Mouse (Mus musculus): ENCODE results near the gene Zc3h4. TPM values are rescaled to one million over a fixed set of nuclear protein-coding genes. Genes with fewer than 3 reads are reported as not detected.
"Not testable (repeated sequence)": the region's sequence is repeated elsewhere in the genome, so short reads cannot be mapped to it uniquely, and the experiment has no call there.

The Zc3h4 gene
- polyA plus RNA-seq, 1 experiment: 24.8 TPM

DNA sequence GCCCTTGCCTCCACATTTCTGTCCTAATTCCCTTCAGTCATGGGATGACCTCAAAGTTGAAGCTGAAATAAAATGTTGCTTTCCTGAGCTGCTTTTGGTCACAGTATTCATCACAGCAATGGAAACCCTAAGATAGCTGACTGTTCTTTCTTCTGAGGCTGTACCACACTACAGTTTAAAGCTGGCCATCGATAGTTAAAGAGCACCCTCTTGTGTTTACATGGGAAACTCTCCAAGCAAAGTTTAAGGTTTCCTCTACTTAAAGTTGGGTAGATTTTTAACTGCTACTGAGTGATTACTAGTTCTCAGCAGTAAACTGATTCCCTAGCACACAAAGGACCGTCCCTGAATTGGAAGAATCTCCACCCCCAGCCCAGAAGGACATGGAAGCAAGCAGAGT is 27.0 kb upstream of the Zc3h4 start:
- Histone ChIP-seq H3K4me2 (ENCODE audit: low read depth) (no peak overlapping the region), H3K36me3 (ENCODE audit: control insufficient read depth, insufficient read depth) (peaks cover 53% of the 10 kb centered on the region), H3ac (ENCODE audit: control insufficient read depth, insufficient read length) (no peak overlapping the region), H3K4me3 (no peak overlapping the region), H3K79me2 (ENCODE audit: control insufficient read depth, insufficient read depth) (peaks cover 49% of the 10 kb centered on the region), H3K27me3 (ENCODE audit: control insufficient read depth, insufficient read depth, insufficient read length) (no peaks in the 10 kb centered on the region)
- TF ChIP-seq MYOG (IDR thresholded peaks at IDR 0.05; ENCODE audit: control insufficient read depth in 1 of 3, insufficient read depth in 1 of 3, insufficient read length in 2 of 3, low read depth in 2 of 3) (no peak), POLR2A (IDR thresholded peaks at IDR 0.05; ENCODE audit: insufficient read length, low read depth) (no peak), TCF12 (IDR thresholded peaks at IDR 0.05; ENCODE audit: insufficient read depth, poor library complexity, severe bottlenecking) (no peak), TCF3 (IDR thresholded peaks at IDR 0.05; ENCODE audit: insufficient read length, low read depth) (no peak), MAX (IDR thresholded peaks at IDR 0.05; ENCODE audit: low read depth) (no peak), MYOD1 (IDR thresholded peaks at IDR 0.05; ENCODE audit: control insufficient read depth in 1 of 3, insufficient read length in 2 of 3, low read depth in 2 of 3) (no peak), POLR2AphosphoS2 (IDR thresholded peaks at IDR 0.05; ENCODE audit: insufficient read length, low read depth) (no peak), CEBPB (IDR thresholded peaks at IDR 0.05; ENCODE audit: insufficient read depth, poor library complexity, severe bottlenecking) (no peak), USF1 (IDR thresholded peaks at IDR 0.05; ENCODE audit: low read depth) (no peak), E2F4 (IDR thresholded peaks at IDR 0.05; ENCODE audit: insufficient read depth) (no peak), SRF (IDR thresholded peaks at IDR 0.05; ENCODE audit: control insufficient read depth, insufficient read length, low read depth) (no peak), REST (IDR thresholded peaks at IDR 0.05; ENCODE audit: insufficient read depth, insufficient read length) (no peak)

DNA sequence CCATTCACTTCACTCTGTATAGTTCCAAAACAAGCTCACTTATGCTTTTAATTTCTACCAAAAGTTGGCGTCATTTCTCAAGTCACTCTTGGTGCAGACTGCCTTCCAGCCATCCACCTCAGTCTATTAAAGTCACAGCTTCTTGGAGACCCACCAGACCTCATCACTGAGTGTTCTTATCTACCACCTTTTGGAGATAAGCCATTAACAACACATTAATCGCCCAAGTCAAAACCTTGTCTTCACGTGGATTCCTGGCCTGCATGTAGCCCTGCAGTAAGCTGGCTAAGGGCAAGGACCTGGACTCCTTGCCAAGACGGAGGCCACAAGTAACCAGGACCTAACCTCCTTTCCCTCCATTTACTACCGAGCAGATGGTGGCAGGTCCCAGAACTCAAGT is 25.7 kb upstream of the Zc3h4 start:
- TF ChIP-seq USF1 (IDR thresholded peaks at IDR 0.05; ENCODE audit: low read depth): no peak
- TF ChIP-seq REST (IDR thresholded peaks at IDR 0.05; ENCODE audit: insufficient read depth, insufficient read length): no peak
- no peak for TF ChIP-seq POLR2AphosphoS2 (IDR thresholded peaks at IDR 0.05; ENCODE audit: insufficient read length, low read depth)
- TF ChIP-seq CEBPB (IDR thresholded peaks at IDR 0.05; ENCODE audit: insufficient read depth, poor library complexity, severe bottlenecking): no peak
- no peak for TF ChIP-seq TCF3 (IDR thresholded peaks at IDR 0.05; ENCODE audit: insufficient read length, low read depth)
- TF ChIP-seq SRF (IDR thresholded peaks at IDR 0.05; ENCODE audit: control insufficient read depth, insufficient read length, low read depth): no peak
- no peak for TF ChIP-seq E2F4 (IDR thresholded peaks at IDR 0.05; ENCODE audit: insufficient read depth)
- TF ChIP-seq TCF12 (IDR thresholded peaks at IDR 0.05; ENCODE audit: insufficient read depth, poor library complexity, severe bottlenecking): no peak
- no peak for TF ChIP-seq POLR2A (IDR thresholded peaks at IDR 0.05; ENCODE audit: insufficient read length, low read depth)
- no peak for TF ChIP-seq MYOD1 (IDR thresholded peaks at IDR 0.05; ENCODE audit: control insufficient read depth in 1 of 3, insufficient read length in 2 of 3, low read depth in 2 of 3)
- TF ChIP-seq MYOG (IDR thresholded peaks at IDR 0.05; ENCODE audit: control insufficient read depth in 1 of 3, insufficient read depth in 1 of 3, insufficient read length in 2 of 3, low read depth in 2 of 3): no peak
- no peak for TF ChIP-seq MAX (IDR thresholded peaks at IDR 0.05; ENCODE audit: low read depth)
- peaks cover 42% of the 10 kb centered on the region for H3K36me3 ChIP-seq (ENCODE audit: control insufficient read depth, insufficient read depth)

DNA sequence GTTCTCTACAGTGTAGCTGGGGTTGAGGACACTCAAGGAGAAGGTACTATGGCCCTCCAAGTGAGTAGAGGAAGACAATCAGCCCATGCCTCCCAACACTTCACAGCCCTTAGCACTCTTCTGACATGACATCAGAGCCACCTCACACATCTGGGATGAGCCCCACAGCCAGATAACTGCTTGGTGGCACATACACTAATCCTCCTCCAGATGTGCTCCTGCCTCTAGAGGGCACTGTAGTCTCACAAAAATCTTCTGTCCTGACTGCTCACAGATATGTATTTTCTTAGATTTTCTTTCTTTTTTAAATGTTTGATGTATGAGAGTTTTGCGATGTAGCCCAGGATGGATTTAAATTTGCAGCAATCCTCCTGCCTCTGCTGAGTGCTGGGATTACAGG is 24.2 kb upstream of the Zc3h4 start:
- H3ac ChIP-seq (ENCODE audit: control insufficient read depth, insufficient read length): no peak overlapping the region
- H3K79me2 ChIP-seq (ENCODE audit: control insufficient read depth, insufficient read depth): peaks cover 70% of the 10 kb centered on the region
- no peak overlapping the region for H3K4me3 ChIP-seq
- H3K36me3 ChIP-seq (ENCODE audit: control insufficient read depth, insufficient read depth): peaks cover 35% of the 10 kb centered on the region
- H3K27me3 ChIP-seq (ENCODE audit: control insufficient read depth, insufficient read depth, insufficient read length): no peaks in the 10 kb centered on the region
- no peak for TF ChIP-seq REST (IDR thresholded peaks at IDR 0.05; ENCODE audit: insufficient read depth, insufficient read length)
- TF ChIP-seq SRF (IDR thresholded peaks at IDR 0.05; ENCODE audit: control insufficient read depth, insufficient read length, low read depth): no peak
- TF ChIP-seq MYOD1 (IDR thresholded peaks at IDR 0.05; ENCODE audit: control insufficient read depth in 1 of 3, insufficient read length in 2 of 3, low read depth in 2 of 3): no peak
- no peak for TF ChIP-seq USF1 (IDR thresholded peaks at IDR 0.05; ENCODE audit: low read depth)
- no peak for TF ChIP-seq E2F4 (IDR thresholded peaks at IDR 0.05; ENCODE audit: insufficient read depth)
- TF ChIP-seq CEBPB (IDR thresholded peaks at IDR 0.05; ENCODE audit: insufficient read depth, poor library complexity, severe bottlenecking): no peak
- no peak for TF ChIP-seq TCF3 (IDR thresholded peaks at IDR 0.05; ENCODE audit: insufficient read length, low read depth)
- TF ChIP-seq POLR2A (IDR thresholded peaks at IDR 0.05; ENCODE audit: insufficient read length, low read depth): no peak
- TF ChIP-seq MYOG (IDR thresholded peaks at IDR 0.05; ENCODE audit: control insufficient read depth in 1 of 3, insufficient read depth in 1 of 3, insufficient read length in 2 of 3, low read depth in 2 of 3): no peak
- TF ChIP-seq TCF12 (IDR thresholded peaks at IDR 0.05; ENCODE audit: insufficient read depth, poor library complexity, severe bottlenecking): no peak
- TF ChIP-seq POLR2AphosphoS2 (IDR thresholded peaks at IDR 0.05; ENCODE audit: insufficient read length, low read depth): no peak
- TF ChIP-seq MAX (IDR thresholded peaks at IDR 0.05; ENCODE audit: low read depth): no peak
- no peak overlapping the region for H3K4me2 ChIP-seq (ENCODE audit: low read depth)

More for the DNA sequence above, 25.7 kb upstream of the Zc3h4 start:
- peaks cover 59% of the 10 kb centered on the region for H3K79me2 ChIP-seq (ENCODE audit: control insufficient read depth, insufficient read depth)
- H3K27me3 ChIP-seq (ENCODE audit: control insufficient read depth, insufficient read depth, insufficient read length): no peaks in the 10 kb centered on the region
- H3ac ChIP-seq (ENCODE audit: control insufficient read depth, insufficient read length): no peak overlapping the region
- no peak overlapping the region for H3K4me3 ChIP-seq
- H3K4me2 ChIP-seq (ENCODE audit: low read depth): no peak overlapping the region

DNA sequence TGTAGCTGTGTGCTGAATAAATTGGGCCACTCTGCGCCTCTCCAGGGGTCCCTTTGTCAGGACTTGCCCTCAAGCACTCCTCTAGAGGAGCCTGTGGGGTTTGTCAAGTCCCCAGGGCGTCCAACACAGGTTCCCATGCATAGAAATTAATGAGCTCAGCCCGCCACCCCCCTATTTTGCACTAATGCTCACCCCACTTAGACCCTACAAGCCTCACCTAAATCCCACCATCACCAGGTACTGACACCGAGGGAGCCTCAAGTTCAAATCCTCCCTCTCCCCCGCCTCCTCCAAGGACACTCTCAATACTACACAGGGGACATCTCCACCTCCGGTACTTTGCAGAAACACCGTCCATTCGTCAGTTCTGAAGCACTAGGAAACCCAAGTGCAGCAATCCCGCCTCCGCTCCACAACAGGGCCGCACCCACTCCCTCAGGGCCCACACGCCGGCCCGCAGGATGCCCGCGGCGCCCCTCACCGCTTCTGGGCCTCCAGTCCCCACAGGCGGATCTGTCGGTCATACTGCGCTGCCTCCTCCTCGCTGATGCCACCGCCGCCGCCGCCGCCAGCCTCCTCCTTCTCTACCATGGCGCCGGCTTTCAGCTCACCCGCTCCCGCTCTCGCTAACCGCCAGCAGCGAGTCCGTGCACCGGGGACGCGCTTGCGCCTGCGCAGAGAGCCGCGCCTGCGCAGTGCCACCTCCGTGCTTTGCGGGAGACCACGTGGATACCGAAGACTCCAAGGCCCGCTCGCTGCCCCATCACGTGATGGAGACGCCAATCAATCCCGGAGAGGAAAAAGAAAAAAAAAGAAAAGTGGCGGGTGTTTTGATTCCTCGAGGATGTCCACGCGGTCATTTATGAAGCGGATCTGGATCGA is 13.3 kb upstream of the Zc3h4 start, which contains the start of gene Sae1:
TSS of gene Sae1 (minus strand) at position 647 of the 882 bp plus-strand sequence.
- Histone ChIP-seq H3K79me2 (ENCODE audit: control insufficient read depth, insufficient read depth) (peaks cover 48% of the 10 kb centered on the region), H3K27me3 (ENCODE audit: control insufficient read depth, insufficient read depth, insufficient read length) (no peaks in the 10 kb centered on the region), H3K4me2 (ENCODE audit: low read depth) (peak within 1 kb of the TSS; percentile 74), H3K4me3 (peak within 1 kb of the TSS; percentile 74), H3ac (ENCODE audit: control insufficient read depth, insufficient read length) (peak within 1 kb of the TSS; percentile 70), H3K36me3 (ENCODE audit: control insufficient read depth, insufficient read depth) (peaks cover 10% of the 10 kb centered on the region)
- TF ChIP-seq CEBPB (IDR thresholded peaks at IDR 0.05; ENCODE audit: insufficient read depth, poor library complexity, severe bottlenecking) (no peak), E2F4 (IDR thresholded peaks at IDR 0.05; ENCODE audit: insufficient read depth) (peak; percentile 88), POLR2AphosphoS2 (IDR thresholded peaks at IDR 0.05; ENCODE audit: insufficient read length, low read depth) (peak; percentile 81), POLR2A (IDR thresholded peaks at IDR 0.05; ENCODE audit: insufficient read length, low read depth) (peak; percentile 92), MYOG (IDR thresholded peaks at IDR 0.05; ENCODE audit: control insufficient read depth in 1 of 3, insufficient read depth in 1 of 3, insufficient read length in 2 of 3, low read depth in 2 of 3) (no peak), TCF12 (IDR thresholded peaks at IDR 0.05; ENCODE audit: insufficient read depth, poor library complexity, severe bottlenecking) (no peak), MAX (IDR thresholded peaks at IDR 0.05; ENCODE audit: low read depth) (peak; percentile 74), REST (IDR thresholded peaks at IDR 0.05; ENCODE audit: insufficient read depth, insufficient read length) (no peak), SRF (IDR thresholded peaks at IDR 0.05; ENCODE audit: control insufficient read depth, insufficient read length, low read depth) (no peak), TCF3 (IDR thresholded peaks at IDR 0.05; ENCODE audit: insufficient read length, low read depth) (no peak), MYOD1 (IDR thresholded peaks at IDR 0.05; ENCODE audit: control insufficient read depth in 1 of 3, insufficient read length in 2 of 3, low read depth in 2 of 3) (no peak), USF1 (IDR thresholded peaks at IDR 0.05; ENCODE audit: low read depth) (peak; percentile 100)

DNA sequence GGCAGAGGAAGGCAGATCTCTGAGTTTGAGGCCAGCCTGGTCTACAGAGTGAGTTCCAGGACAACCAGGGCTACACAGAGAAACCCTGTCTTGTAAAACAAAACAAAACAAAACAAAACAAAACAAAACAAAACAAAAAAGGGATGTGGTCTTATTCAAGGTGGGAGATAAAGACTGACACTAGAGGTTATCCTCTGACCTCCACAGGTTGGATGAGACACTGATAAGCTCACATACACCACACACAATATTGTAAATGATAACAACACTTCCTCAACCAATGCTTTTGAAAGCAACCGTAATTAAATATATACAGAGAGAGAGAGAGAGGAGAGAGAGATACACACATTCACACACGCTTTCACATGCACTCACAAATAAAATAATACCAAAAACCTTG is 10.8 kb upstream of the Zc3h4 start:
- not testable (repeated sequence) for H3K27me3 ChIP-seq (ENCODE audit: control insufficient read depth, insufficient read depth, insufficient read length); H3K4me3 ChIP-seq; H3ac ChIP-seq (ENCODE audit: control insufficient read depth, insufficient read length); H3K4me2 ChIP-seq (ENCODE audit: low read depth); H3K36me3 ChIP-seq (ENCODE audit: control insufficient read depth, insufficient read depth)
- peaks cover 25% of the 10 kb centered on the region for H3K79me2 ChIP-seq (ENCODE audit: control insufficient read depth, insufficient read depth)
